Mouse (Mus musculus): ENCODE data around the gene Stx4a. TPM values are rescaled to one million over a fixed set of nuclear protein-coding genes. Genes with fewer than 3 reads are reported as not detected.
"Not testable (repeated sequence)": the region's sequence is repeated elsewhere in the genome, so short reads cannot be mapped to it uniquely, and the experiment has no call there.

Stx4a gene
- total RNA-seq, 1 experiment = 20.9 TPM

GRCm38 (mm10) chr7:127837473-127837872, 13.4 kb downstream of the Stx4a start:
- Histone ChIP-seq H3K4me1 (ENCODE audit: control insufficient read depth in 2 of 2, insufficient read depth in 2 of 2, low read length in 2 of 2, poor library complexity in 1 of 2) (peaks cover 0 to 3% of the 10 kb centered on the region in 2 experiments; a peak in 2 of 4 replicates), H3K9me3 (ENCODE audit: control insufficient read depth, insufficient read depth, low read depth, low read length) (no peaks in the 10 kb centered on the region)

GRCm38 (mm10) chr7:127837878-127838277, 13.8 kb downstream of the Stx4a start:
- H3K4me1 ChIP-seq (ENCODE audit: control insufficient read depth in 2 of 2, insufficient read depth in 2 of 2, low read length in 2 of 2, poor library complexity in 1 of 2); H3K9me3 ChIP-seq (ENCODE audit: control insufficient read depth, insufficient read depth, low read depth, low read length); H3K36me3 ChIP-seq (ENCODE audit: control insufficient read depth, insufficient read depth, low read length, poor library complexity, severe bottlenecking); H3K27ac ChIP-seq (ENCODE audit: insufficient read depth, low read depth, low read length, poor library complexity, severe bottlenecking); DNase-seq (ENCODE audit: low read depth, low spot score); H3K4me3 ChIP-seq (ENCODE audit: insufficient read depth in 1 of 2, low read depth in 1 of 2, low read length in 2 of 2, poor library complexity in 1 of 2, severe bottlenecking in 1 of 2); H3K9ac ChIP-seq (ENCODE audit: insufficient read depth, low read depth, low read length, poor library complexity, severe bottlenecking); in situ Hi-C loops (cut with MboI; ENCODE audit: low sequenced_read_pairs in 2 of 2, unreplicated experiment in 2 of 2): not testable (repeated sequence)

More at GRCm38 (mm10) chr7:127837473-127837872, 13.4 kb downstream of the Stx4a start:
- no peak overlapping the region for H3K4me3 ChIP-seq (ENCODE audit: insufficient read depth in 1 of 2, low read depth in 1 of 2, low read length in 2 of 2, poor library complexity in 1 of 2, severe bottlenecking in 1 of 2)
- H3K27ac ChIP-seq (ENCODE audit: insufficient read depth, low read depth, low read length, poor library complexity, severe bottlenecking) = no peak overlapping the region
- no peak for DNase-seq (ENCODE audit: low read depth, low spot score)
- no peak overlapping the region for H3K9ac ChIP-seq (ENCODE audit: insufficient read depth, low read depth, low read length, poor library complexity, severe bottlenecking)
- H3K36me3 ChIP-seq (ENCODE audit: control insufficient read depth, insufficient read depth, low read length, poor library complexity, severe bottlenecking) = no peaks in the 10 kb centered on the region
- no peak for TF ChIP-seq HCFC1 (IDR thresholded peaks at IDR 0.05; ENCODE audit: borderline replicate concordance, insufficient read depth, low read length)
- TF ChIP-seq MAFK (IDR thresholded peaks at IDR 0.05; ENCODE audit: insufficient read depth, low read depth, low read length) = no peak
- TF ChIP-seq ZNF384 (IDR thresholded peaks at IDR 0.05; ENCODE audit: low read depth, low read length) = no peak
- no peak for TF ChIP-seq ZC3H11A (IDR thresholded peaks at IDR 0.05; ENCODE audit: borderline replicate concordance, low read depth, low read length)
- no peak for TF ChIP-seq CHD2 (IDR thresholded peaks at IDR 0.05; ENCODE audit: low read depth, low read length)
- in situ Hi-C loops (cut with MboI; ENCODE audit: low sequenced_read_pairs in 2 of 2, unreplicated experiment in 2 of 2) = no loop called here

GRCm38 (mm10) chr7:127840031-127840430, 15.9 kb downstream of the Stx4a start:
- H3K27ac ChIP-seq (ENCODE audit: insufficient read depth, low read depth, low read length, poor library complexity, severe bottlenecking); H3K9ac ChIP-seq (ENCODE audit: insufficient read depth, low read depth, low read length, poor library complexity, severe bottlenecking); H3K36me3 ChIP-seq (ENCODE audit: control insufficient read depth, insufficient read depth, low read length, poor library complexity, severe bottlenecking); H3K4me3 ChIP-seq (ENCODE audit: insufficient read depth in 1 of 2, low read depth in 1 of 2, low read length in 2 of 2, poor library complexity in 1 of 2, severe bottlenecking in 1 of 2); DNase-seq (ENCODE audit: low read depth, low spot score); in situ Hi-C loops (cut with MboI; ENCODE audit: low sequenced_read_pairs in 2 of 2, unreplicated experiment in 2 of 2); H3K9me3 ChIP-seq (ENCODE audit: control insufficient read depth, insufficient read depth, low read depth, low read length); H3K4me1 ChIP-seq (ENCODE audit: control insufficient read depth in 2 of 2, insufficient read depth in 2 of 2, low read length in 2 of 2, poor library complexity in 1 of 2): not testable (repeated sequence)

GRCm38 (mm10) chr7:127840886-127841285, 16.8 kb downstream of the Stx4a start:
- peaks cover 0 to 3% of the 10 kb centered on the region in 2 experiments; a peak in 2 of 4 replicates for H3K4me1 ChIP-seq (ENCODE audit: control insufficient read depth in 2 of 2, insufficient read depth in 2 of 2, low read length in 2 of 2, poor library complexity in 1 of 2)
- no peak for DNase-seq (ENCODE audit: low read depth, low spot score)
- in situ Hi-C loops (cut with MboI; ENCODE audit: low sequenced_read_pairs in 2 of 2, unreplicated experiment in 2 of 2) = no loop called here
- peak overlapping the region; percentile 17 to 77; a peak in 3 of 4 replicates for H3K4me3 ChIP-seq (ENCODE audit: insufficient read depth in 1 of 2, low read depth in 1 of 2, low read length in 2 of 2, poor library complexity in 1 of 2, severe bottlenecking in 1 of 2)
- H3K36me3 ChIP-seq (ENCODE audit: control insufficient read depth, insufficient read depth, low read length, poor library complexity, severe bottlenecking) = peaks cover 2% of the 10 kb centered on the region; the same call in 1 of the 2 replicates
- peak overlapping the region; percentile 72 for H3K9ac ChIP-seq (ENCODE audit: insufficient read depth, low read depth, low read length, poor library complexity, severe bottlenecking)
- TF ChIP-seq ZNF384 (IDR thresholded peaks at IDR 0.05; ENCODE audit: low read depth, low read length) (no peak), MAFK (IDR thresholded peaks at IDR 0.05; ENCODE audit: insufficient read depth, low read depth, low read length) (peak; percentile 35; the same call in 1 of the 2 replicates)
- H3K27ac ChIP-seq (ENCODE audit: insufficient read depth, low read depth, low read length, poor library complexity, severe bottlenecking) = no peak overlapping the region
- no peaks in the 10 kb centered on the region for H3K9me3 ChIP-seq (ENCODE audit: control insufficient read depth, insufficient read depth, low read depth, low read length)

- peak; percentile 96 for TF ChIP-seq CHD2 (IDR thresholded peaks at IDR 0.05; ENCODE audit: low read depth, low read length)
- no peak for TF ChIP-seq MAFK (IDR thresholded peaks at IDR 0.05; ENCODE audit: insufficient read depth, low read depth, low read length)
- TF ChIP-seq HCFC1 (IDR thresholded peaks at IDR 0.05; ENCODE audit: borderline replicate concordance, insufficient read depth, low read length) = peak; percentile 50; the same call in 1 of the 2 replicates
- no peak for TF ChIP-seq ZNF384 (IDR thresholded peaks at IDR 0.05; ENCODE audit: low read depth, low read length)
- TF ChIP-seq ZC3H11A (IDR thresholded peaks at IDR 0.05; ENCODE audit: borderline replicate concordance, low read depth, low read length) = no peak
- peaks cover 7% of the 10 kb centered on the region; the same call in 1 of the 2 replicates for H3K36me3 ChIP-seq (ENCODE audit: control insufficient read depth, insufficient read depth, low read length, poor library complexity, severe bottlenecking)
- H3K27ac ChIP-seq (ENCODE audit: insufficient read depth, low read depth, low read length, poor library complexity, severe bottlenecking) = peak overlapping the region; percentile 46
- H3K9me3 ChIP-seq (ENCODE audit: control insufficient read depth, insufficient read depth, low read depth, low read length) = no peaks in the 10 kb centered on the region
- peak overlapping the region; percentile 77 to 88 for H3K4me3 ChIP-seq (ENCODE audit: insufficient read depth in 1 of 2, low read depth in 1 of 2, low read length in 2 of 2, poor library complexity in 1 of 2, severe bottlenecking in 1 of 2)
- peak; percentile 75 for DNase-seq (ENCODE audit: low read depth, low spot score)
- in situ Hi-C loops (cut with MboI; ENCODE audit: low sequenced_read_pairs in 2 of 2, unreplicated experiment in 2 of 2) = no loop called here
- peak overlapping the region; percentile 85 for H3K9ac ChIP-seq (ENCODE audit: insufficient read depth, low read depth, low read length, poor library complexity, severe bottlenecking)
- peaks cover 0 to 3% of the 10 kb centered on the region in 2 experiments; a peak in 2 of 4 replicates for H3K4me1 ChIP-seq (ENCODE audit: control insufficient read depth in 2 of 2, insufficient read depth in 2 of 2, low read length in 2 of 2, poor library complexity in 1 of 2)
Observed at GRCm38 (mm10) chr7:127841340-127842000, 17.4 kb downstream of the Stx4a start.

Data from ES-E14 (cell line).